Mouse (Mus musculus) embryo, embryonic 10 days (tissue): ENCODE results near the gene Top2a.
"Not testable (repeated sequence)": the region's sequence is repeated elsewhere in the genome, so short reads cannot be mapped to it uniquely, and the experiment has no call there.

Experiments
- DNase-seq: peaks from one replicate; pipeline ENCODE4 v3.0.0-alpha.2; 2015; ENCODE audit warnings: low spot score

The Top2a gene

GRCm38 (mm10) chr11:99041051-99041729, 17.2 kb upstream of the Top2a start, which contains the start of gene Igfbp4:
TSS of gene Igfbp4 (plus strand) at chr11:99041244.
- DNase-seq = peak; percentile 85

GRCm38 (mm10) chr11:99040346-99040974, 16.5 kb upstream of the Top2a start:
- DNase-seq = peak; percentile 70

GRCm38 (mm10) chr11:99039782-99040181, 15.8 kb upstream of the Top2a start:
- DNase-seq = peak; percentile 97

DNA sequence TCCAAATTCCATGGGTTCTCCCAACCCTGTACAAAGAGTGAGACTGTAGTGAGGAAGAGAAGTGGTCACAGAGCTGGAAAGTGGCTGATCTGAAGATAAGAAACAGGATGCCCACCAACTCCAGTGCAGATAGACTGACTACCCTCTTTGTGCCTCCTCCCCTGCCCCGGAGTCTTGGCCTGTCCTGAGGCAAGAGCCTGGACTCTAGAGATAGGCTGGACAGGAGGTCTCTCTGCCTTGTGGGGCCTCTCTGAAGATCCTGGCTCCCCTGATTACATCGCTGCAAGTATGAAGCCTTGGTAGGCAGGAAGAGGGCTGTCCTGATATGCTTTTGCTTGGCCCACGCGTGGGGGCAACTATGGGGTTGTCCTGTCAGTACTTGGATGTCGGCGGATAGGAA, 12.3 kb upstream of the Top2a start:
- no peak for DNase-seq

GRCm38 (mm10) chr11:99035350-99035749, 11.4 kb upstream of the Top2a start:
- DNase-seq = no peak

- no peak for DNase-seq
These were observed 3.0 kb upstream of the Top2a start for GRCm38 (mm10) chr11:99026899-99027440.

DNA sequence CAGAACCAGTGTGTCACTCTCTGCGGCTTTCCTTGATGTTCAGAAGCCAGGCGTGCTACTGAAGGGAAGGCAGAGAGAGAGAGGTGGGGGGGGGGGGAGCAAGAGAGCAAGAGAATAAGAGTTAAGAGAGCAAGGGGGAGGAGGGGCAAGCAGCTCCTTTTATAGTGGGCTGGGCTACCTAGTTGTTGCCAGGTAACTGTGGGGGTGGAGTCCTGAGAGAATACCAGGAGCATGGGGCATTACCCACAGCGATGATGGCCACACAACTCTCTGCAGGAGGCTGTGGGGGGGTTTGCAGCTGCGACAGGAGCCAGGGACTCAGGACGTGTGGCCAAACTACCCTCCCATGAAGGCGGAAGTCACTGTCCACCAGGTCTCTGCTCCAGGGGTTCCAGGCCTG, 1.9 kb upstream of the Top2a start:
- no peak for DNase-seq

DNA sequence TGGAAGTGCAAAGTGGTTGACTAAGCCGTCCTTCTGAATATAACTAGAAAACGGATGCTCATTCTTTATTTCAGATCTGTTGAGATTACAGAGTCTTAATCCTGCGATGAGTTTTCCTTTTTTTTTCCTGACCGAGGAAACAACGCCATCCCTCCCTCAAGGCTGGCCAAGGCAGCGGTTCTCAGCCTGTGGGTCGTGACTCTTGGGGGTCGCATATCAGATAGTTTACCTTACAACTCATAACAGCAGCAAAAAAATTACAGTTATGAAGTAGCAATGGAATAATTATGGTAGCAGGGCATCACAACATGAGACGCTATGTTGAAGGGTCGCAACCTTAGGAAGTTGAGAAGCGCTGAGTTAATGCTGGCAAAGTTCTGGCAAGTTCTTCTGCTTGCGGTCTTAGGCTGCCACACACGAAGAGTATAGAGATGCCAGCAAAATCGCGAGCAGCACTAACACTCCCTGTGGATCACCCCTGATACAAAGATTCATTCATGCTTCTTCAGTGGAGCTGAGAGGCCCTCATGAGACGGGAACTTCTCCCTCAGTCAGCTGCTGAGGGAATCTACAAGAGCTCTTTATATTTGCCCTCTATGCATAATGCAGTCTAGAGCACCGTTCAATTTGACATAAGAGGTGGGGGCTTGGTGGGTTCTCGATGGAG, 612 bp upstream of the Top2a start:
- no peak for DNase-seq

DNA sequence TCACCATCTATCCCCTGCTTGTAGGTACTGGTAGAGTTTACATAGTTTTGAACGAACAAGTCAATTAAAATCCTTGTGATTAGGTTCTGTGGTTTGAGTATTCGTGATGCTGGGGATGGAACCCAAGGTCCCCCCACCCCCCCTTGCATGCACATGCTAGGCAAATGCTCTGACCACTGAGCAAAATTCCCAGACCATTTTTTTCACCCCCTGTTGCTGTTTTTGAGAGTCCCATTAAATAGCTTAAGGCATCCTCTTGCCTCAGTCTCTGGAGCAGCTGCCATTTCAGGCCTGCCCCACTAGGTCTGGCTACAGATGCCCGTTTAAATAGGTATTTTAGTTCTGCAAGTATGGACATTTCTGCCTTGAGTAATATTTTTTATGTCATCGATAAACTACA, 895 bp downstream of the Top2a start:
- DNase-seq = no peak

- no peak for DNase-seq
These were observed 1.5 kb downstream of the Top2a start for GRCm38 (mm10) chr11:99022384-99022933.

GRCm38 (mm10) chr11:99019844-99020243, 4.1 kb downstream of the Top2a start:
- no peak for DNase-seq

- DNase-seq = no peak
These were observed 10.1 kb downstream of the Top2a start for GRCm38 (mm10) chr11:99013856-99014255.

DNA sequence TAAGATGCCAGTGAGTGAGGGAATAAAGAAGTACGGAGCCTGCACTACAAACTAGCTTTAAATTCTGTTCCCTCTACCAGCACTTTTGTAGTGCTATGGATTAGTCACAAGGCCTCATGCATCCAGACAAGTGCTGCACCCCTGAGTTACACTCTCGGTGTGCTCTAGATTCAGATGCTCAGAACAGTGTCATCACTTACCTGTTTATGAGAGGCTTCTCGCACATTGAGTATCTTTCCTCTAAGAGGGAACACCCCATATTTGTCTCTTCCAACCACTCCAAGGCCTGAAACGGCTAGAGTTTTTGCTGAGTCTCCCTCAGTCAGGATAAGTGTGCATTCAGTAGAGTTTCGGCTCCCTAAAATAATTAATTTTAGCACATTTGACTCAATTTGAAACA, 13.3 kb downstream of the Top2a start:
- no peak for DNase-seq

GRCm38 (mm10) chr11:99010124-99010523, 13.9 kb downstream of the Top2a start:
- DNase-seq = no peak

GRCm38 (mm10) chr11:99006788-99007187, 17.2 kb downstream of the Top2a start:
- no peak for DNase-seq

GRCm38 (mm10) chr11:98999243-98999642, 24.7 kb downstream of the Top2a start:
- DNase-seq = no peak

GRCm38 (mm10) chr11:98998776-98999175, 25.2 kb downstream of the Top2a start:
- DNase-seq = no peak

- no peak for DNase-seq
These were observed 26.3 kb downstream of the Top2a start for GRCm38 (mm10) chr11:98997659-98998058.

DNA sequence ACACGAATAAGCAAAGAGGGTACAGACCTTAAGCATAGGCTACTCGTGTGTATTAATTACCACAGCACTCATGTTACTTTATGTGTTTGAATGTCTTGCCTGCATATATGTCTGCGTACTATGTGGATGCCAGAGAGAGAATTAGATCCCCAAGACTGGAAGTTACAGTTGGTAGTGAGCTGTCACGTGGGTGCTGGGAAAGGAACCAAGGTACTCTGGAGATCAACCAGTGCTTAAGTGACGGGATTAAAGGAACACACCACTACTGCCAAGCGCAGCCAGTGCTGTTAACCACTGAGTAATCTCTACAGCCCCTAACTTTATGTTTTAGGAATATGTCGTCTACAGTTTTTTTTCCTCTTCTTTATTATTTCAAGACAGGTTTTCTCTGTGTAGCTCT, 28.0 kb downstream of the Top2a start:
- no peak for DNase-seq

DNA sequence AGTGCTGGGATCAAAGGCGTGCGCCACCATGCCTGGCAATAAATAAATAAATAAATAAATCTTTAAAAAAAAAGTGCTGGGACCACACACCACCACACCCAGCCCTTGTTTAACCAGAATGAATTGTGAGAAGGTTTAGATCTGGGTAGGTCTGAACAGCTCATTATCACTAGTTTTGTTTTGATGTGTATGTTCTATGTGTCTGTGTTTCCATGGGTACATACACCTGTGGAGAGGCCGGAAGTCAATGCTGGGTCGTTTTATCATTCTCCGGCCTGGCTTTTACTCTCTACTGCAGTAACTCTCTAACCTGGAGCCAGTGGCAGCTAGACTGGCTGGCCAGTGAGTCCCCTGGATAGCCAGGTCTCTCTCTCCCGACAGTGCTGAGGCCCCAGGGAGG, 33.1 kb downstream of the Top2a start:
- no peak for DNase-seq

GRCm38 (mm10) chr11:98988260-98988659, 35.7 kb downstream of the Top2a start:
- DNase-seq = not testable (repeated sequence)

DNA sequence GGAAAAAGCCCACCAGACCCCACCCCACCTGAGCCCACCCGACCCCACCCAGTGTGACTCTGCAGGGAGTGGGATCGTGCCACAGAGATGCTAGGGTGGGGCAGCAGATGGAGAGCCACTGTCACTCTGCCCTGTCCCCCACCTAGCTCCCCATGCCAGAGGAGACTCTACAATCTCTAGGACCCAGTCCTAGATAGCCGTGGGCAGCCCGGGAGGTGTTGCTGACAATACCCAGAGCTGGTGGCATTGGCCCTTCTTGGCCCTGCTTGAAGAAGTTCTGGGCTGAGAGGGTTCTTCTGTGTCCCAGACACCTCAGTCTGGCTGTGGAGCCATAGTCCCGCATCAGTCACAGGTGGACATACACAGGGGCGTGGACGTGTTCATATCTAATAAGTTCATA, 38.4 kb downstream of the Top2a start:
- no peak for DNase-seq

GRCm38 (mm10) chr11:98983551-98983950, 40.4 kb downstream of the Top2a start:
- DNase-seq = no peak
